Mouse (Mus musculus) cerebellum, adult 2 months (tissue): Measurements from ENCODE around the gene Tpd52l1. TPM values are rescaled to one million over a fixed set of nuclear protein-coding genes. Genes with fewer than 3 reads are reported as not detected.
A peak's percentile ranks its signal among the peaks of the same experiment; 100 is the strongest.

ENCODE experiments used
- DNase-seq, 2 experiments: peaks; one replicate each; pipeline ENCODE4 v3.0.0; 2021
- H3K27ac ChIP-seq: fragments of 200-500 bp; 2 replicates; pipeline ENCODE4 v1.5.1; 2012; ENCODE audit warnings: low read length, control low read depth, inconsistent platforms; ENCODE audit not compliant: insufficient read depth
- H3K27me3 ChIP-seq: fragments of 200-500 bp; 2 replicates; pipeline ENCODE4 v1.6.1; 2012; ENCODE audit warnings: inconsistent platforms, mild to moderate bottlenecking, low read length, moderate library complexity; ENCODE audit not compliant: control insufficient read depth, insufficient read depth
- H3K4me1 ChIP-seq: fragments of 200-500 bp; 2 replicates; pipeline ENCODE4 v1.6.1; 2011; ENCODE audit warnings: low read length; ENCODE audit not compliant: control insufficient read depth, insufficient read depth
- H3K4me3 ChIP-seq: fragments of 200-500 bp; replicated peaks from 2 replicates; pipeline ENCODE3; 2011; ENCODE audit warnings: mild to moderate bottlenecking, low read depth, low read length, control low read depth; ENCODE audit not compliant: insufficient read depth
- CTCF ChIP-seq: fragments of 200-500 bp; IDR thresholded peaks from 2 replicates; pipeline ENCODE4 v1.5.1; 2011; ENCODE audit warnings: low read depth, mild to moderate bottlenecking, control low read depth, low read length, moderate library complexity, borderline replicate concordance; ENCODE audit not compliant: insufficient read depth
- POLR2A ChIP-seq: fragments of 200-500 bp; IDR thresholded peaks from 2 replicates; pipeline ENCODE4 v1.6.1; 2011; ENCODE audit warnings: low read length, control low read depth, borderline replicate concordance; ENCODE audit not compliant: insufficient read depth
- WGBS: fragments of 180-500 bp; shearing (Covaris S2); methylation state at CpG from one replicate; pipeline ENCODE4 v1.1.7; 2018; 5-methylcytosine and 5-hydroxymethylcytosine counted together
- polyA plus RNA-seq: library from polyadenylated mRNA; depleted of rRNA; stranded (reverse); fragments of >200 nt; gene quantifications from 2 replicates; pipeline ENCODE4 v1.2.3, GENCODE M21; 2012; rRNA removed

Tpd52l1 gene
- polyA plus RNA-seq: 19.4 and 23.4 TPM in 2 replicates

- H3K4me3 ChIP-seq: peak within 1 kb of the TSS; percentile 43
- H3K4me1 ChIP-seq: no peaks in the 10 kb centered on the region
- H3K27me3 ChIP-seq: no peaks in the 10 kb centered on the region; the same call in 1 of the 2 replicates
- no peak within 1 kb of the TSS for H3K27ac ChIP-seq
- WGBS: under 1% methylated on average over 59 of the region's 59 CpGs
- TF ChIP-seq CTCF (peak; percentile 71), POLR2A (no peak)
- DNase-seq: peak; percentile 70 to 75
Observed at GRCm38 (mm10) chr10:31445291-31446124, at the start of gene Tpd52l1. Tpd52l1 (minus strand) TSS chr10:31445958.

DNA sequence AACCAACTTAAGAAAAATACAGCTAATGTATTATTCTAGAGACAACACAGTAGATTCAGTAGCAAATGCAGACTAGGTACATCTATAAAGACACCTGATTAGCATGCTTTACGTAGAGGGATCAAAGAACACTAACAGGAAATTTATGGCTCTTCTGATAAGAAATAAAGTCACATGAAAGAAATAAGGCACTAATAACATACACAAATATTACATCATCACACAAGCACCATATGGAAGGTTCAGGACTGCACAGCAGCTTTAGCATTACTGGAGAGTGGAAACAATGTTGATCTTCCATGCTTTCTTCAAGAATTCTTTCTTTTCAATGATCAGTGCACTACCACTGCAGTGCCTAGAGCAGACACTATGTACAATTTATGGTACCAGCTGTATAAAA, 48.5 kb upstream of the Tpd52l1 start:
- no peak for DNase-seq
- Histone ChIP-seq H3K27me3 (no peaks in the 10 kb centered on the region), H3K4me3 (no peak overlapping the region), H3K27ac (no peak overlapping the region), H3K4me1 (no peaks in the 10 kb centered on the region)
- 96% methylated on average over 1 of the region's 1 CpGs for WGBS
- no peak for TF ChIP-seq POLR2A
- TF ChIP-seq CTCF: no peak

DNA sequence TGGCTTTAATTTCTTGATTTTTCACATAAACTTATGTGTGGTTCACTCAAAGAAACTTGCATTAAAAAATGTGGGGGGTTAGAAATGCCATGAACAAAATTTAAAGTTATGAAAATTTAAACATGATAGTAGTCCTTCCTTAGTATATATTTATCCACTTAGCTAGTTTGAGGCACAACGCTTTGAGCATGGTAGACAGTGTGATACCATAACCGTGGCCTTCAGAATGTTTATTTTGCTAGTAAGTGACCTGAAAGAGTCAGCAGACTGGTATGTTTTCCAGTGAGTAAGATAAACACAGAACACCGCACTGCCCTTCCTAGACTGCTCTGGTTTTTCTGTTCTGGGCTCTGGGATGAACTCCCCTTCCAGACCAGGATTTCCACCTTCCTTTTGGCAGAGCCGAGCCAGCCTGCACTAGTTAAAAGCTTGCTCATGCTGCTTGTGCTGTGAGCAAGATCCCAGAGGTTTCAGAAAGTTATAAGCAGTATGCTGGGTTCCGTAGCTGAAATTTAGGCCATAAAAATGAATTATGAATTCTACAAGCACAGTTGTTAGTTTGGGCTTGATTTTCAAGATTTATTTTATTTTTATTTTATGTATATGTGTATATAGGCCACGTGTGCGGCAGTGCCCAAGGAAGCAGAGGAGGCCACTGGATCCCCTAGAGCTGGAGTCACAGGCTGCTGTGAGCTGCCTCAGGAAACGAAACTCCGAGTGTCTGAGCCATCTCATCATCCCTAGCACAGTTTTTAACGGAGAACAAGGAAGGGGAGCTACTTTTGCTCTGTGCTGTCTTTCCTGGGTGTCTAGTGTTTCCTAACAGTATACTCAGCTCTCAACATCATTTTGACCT, 21.5 kb upstream of the Tpd52l1 start:
- no peak for DNase-seq
- no peak overlapping the region for H3K27ac ChIP-seq
- H3K4me3 ChIP-seq: no peak overlapping the region
- H3K4me1 ChIP-seq: no peaks in the 10 kb centered on the region
- 83% methylated on average over 10 of the region's 10 CpGs for WGBS
- H3K27me3 ChIP-seq: no peaks in the 10 kb centered on the region
- TF ChIP-seq CTCF (no peak), POLR2A (no peak)

DNA sequence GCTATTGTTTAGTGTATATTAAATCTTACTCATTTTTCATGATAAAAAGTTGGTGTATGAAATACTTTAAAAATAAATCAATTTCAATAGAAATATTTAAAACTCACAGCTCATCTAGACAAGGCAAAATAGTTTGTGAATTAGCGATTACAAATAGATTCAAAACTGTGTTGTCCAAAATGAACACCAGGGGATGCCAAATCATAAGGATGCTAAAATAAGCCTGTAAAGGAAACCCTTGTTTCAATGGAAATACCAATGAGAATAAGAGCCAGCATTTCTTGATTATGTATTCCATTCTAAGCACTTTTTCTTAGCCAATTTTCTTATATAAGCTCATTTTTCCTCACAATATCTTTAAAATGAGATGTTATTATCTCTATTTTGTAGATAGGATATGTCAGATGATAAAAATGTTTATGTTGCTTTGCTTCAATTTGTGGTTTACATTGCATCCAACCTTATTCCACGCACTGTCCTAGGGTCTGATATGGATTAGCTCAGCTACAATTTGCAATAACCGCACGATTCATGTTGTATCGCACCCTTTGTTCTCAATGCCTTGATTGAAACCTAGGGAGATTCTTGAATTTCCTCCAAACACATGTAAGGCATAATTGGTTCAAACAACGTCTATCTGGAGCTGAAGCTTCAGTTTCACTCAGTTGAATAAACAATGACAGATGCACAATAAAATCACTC, 20.2 kb upstream of the Tpd52l1 start:
- TF ChIP-seq CTCF (peak; percentile 40; the same call in 1 of the 2 replicates), POLR2A (no peak)

GRCm38 (mm10) chr10:31465424-31465823, 19.7 kb upstream of the Tpd52l1 start:
- H3K27me3 ChIP-seq: no peaks in the 10 kb centered on the region
- H3K27ac ChIP-seq: no peak overlapping the region

More for the DNA sequence above, 20.2 kb upstream of the Tpd52l1 start:
- Histone ChIP-seq H3K27ac (no peak overlapping the region), H3K4me1 (no peaks in the 10 kb centered on the region), H3K4me3 (no peak overlapping the region), H3K27me3 (no peaks in the 10 kb centered on the region)
- DNase-seq: peak in 1 of 2 experiments; percentile 21
- 63% methylated on average over 6 of the region's 6 CpGs for WGBS

GRCm38 (mm10) chr10:31463044-31463443, 17.3 kb upstream of the Tpd52l1 start:
- DNase-seq: no peak
- 96% methylated on average over 2 of the region's 2 CpGs for WGBS
- no peak for TF ChIP-seq CTCF
- H3K27ac ChIP-seq: no peak overlapping the region
- H3K4me3 ChIP-seq: no peak overlapping the region
- H3K27me3 ChIP-seq: no peaks in the 10 kb centered on the region
- H3K4me1 ChIP-seq: no peaks in the 10 kb centered on the region

More at GRCm38 (mm10) chr10:31465424-31465823, 19.7 kb upstream of the Tpd52l1 start:
- no peak overlapping the region for H3K4me3 ChIP-seq
- H3K4me1 ChIP-seq: no peaks in the 10 kb centered on the region
- TF ChIP-seq POLR2A: no peak
- TF ChIP-seq CTCF: no peak
- DNase-seq: no peak
- 81% methylated on average over 4 of the region's 4 CpGs for WGBS

- no peak for TF ChIP-seq CTCF
- TF ChIP-seq POLR2A: no peak
- DNase-seq: no peak
- Histone ChIP-seq H3K4me3 (no peak overlapping the region), H3K4me1 (no peaks in the 10 kb centered on the region), H3K27ac (no peak overlapping the region), H3K27me3 (no peaks in the 10 kb centered on the region)
- 53% methylated on average over 1 of the region's 1 CpGs for WGBS
Observed at GRCm38 (mm10) chr10:31456806-31457205, 11.0 kb upstream of the Tpd52l1 start.
